Mouse (Mus musculus) lung, adult 2 months (tissue): ENCODE measurements around the gene Ppm1n. TPM values are rescaled to one million over a fixed set of nuclear protein-coding genes. Genes with fewer than 3 reads are reported as not detected.
"Not testable (repeated sequence)": the region's sequence is repeated elsewhere in the genome, so short reads cannot be mapped to it uniquely, and the experiment has no call there.

Experiments used
- DNase-seq: peaks from one replicate; pipeline ENCODE4 v3.0.0; 2022
- H3K4me1 ChIP-seq: fragments of 200-500 bp; 2 replicates; pipeline ENCODE4 v1.6.1; 2011; ENCODE audit warnings: low read length; ENCODE audit not compliant: control insufficient read depth, insufficient read depth
- H3K4me3 ChIP-seq: fragments of 200-500 bp; replicated peaks from 2 replicates; pipeline ENCODE3; 2011; ENCODE audit warnings: low read depth, mild to moderate bottlenecking, control low read depth, low read length; ENCODE audit errors: extremely low read depth
- CTCF ChIP-seq: fragments of 200-500 bp; IDR thresholded peaks from 2 replicates; pipeline ENCODE4 v1.5.1; 2011; ENCODE audit warnings: mild to moderate bottlenecking, low read length, control low read depth; ENCODE audit not compliant: insufficient read depth
- POLR2A ChIP-seq: fragments of 200-500 bp; IDR thresholded peaks from 2 replicates; pipeline ENCODE4 v1.6.1; 2011; ENCODE audit warnings: low read depth, mild to moderate bottlenecking, control low read depth, low read length, borderline replicate concordance; ENCODE audit errors: extremely low read depth
- WGBS: fragments of 180-500 bp; shearing (Covaris S2); methylation state at CpG from one replicate; pipeline ENCODE4 v1.1.7; 2018; 5-methylcytosine and 5-hydroxymethylcytosine counted together
- polyA plus RNA-seq: library from polyadenylated mRNA; depleted of rRNA; stranded (reverse); fragments of >200 nt; gene quantifications from 2 replicates; pipeline ENCODE4 v1.2.3, GENCODE M21; 2012

Gene Ppm1n
- polyA plus RNA-seq, 1 experiment, result 0.36 TPM

DNA sequence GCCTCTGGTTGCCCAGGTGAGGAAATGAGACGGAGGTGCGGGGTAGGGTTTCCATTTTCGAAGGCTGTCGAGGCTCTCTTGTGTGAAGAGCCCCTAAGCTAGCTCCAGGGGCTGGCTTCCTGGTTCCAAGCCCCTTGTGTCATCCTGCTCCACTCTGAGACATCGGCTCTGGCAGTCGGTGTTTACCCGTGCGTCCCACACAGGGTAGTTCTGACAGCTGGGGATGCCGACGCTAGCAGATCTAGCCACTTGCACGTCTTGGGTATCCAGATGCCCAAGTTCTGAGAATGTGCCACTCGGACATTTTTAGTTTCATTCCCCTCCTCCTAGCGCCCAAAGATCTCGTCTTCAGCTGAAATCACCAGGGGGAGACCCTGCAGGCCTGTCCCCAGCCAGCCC lies 3.5 kb upstream of the Ppm1n start:
- Histone ChIP-seq H3K4me3 (no peak overlapping the region), H3K4me1 (no peaks in the 10 kb centered on the region)
- TF ChIP-seq CTCF (no peak), POLR2A (no peak)
- 36% methylated on average over 14 of the region's 14 CpGs for WGBS
- DNase-seq, result no peak

DNA sequence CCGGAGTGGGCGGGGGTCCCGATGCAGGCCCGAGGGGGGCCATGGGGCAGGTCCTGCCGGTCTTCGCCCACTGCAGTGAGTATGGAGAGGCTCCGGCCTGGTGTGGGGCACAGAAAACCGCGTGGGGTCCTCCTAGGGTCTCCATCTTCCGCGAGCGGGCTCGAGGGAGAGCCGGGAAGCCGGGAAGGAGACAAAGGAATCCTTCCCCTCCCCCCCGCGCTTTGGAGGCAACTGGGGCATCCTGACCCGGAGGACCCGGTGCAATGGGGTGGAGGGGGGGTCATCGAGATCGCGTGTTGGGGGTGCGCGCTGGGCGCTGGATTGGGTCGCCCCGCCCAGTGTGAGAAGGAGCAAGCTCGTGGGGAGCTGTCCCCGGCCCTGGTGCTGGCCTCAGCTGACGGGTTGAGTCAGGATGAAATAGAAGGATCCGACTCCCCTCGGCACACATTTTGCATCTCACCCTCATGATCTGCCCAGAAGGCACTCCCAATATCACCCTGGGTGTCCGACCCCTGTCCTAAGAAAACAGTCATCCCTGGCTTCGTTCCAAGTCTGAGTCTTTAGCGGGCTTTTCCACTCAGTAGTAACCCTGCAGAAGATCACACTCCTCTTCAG lies 3.0 kb upstream of the Ppm1n start:
- H3K4me3 ChIP-seq, result peak overlapping the region; percentile 36
- peak; percentile 57 for DNase-seq
- H3K4me1 ChIP-seq, result no peaks in the 10 kb centered on the region
- TF ChIP-seq POLR2A (no peak), CTCF (no peak)
- 1% methylated on average over 34 of the region's 35 CpGs for WGBS

DNA sequence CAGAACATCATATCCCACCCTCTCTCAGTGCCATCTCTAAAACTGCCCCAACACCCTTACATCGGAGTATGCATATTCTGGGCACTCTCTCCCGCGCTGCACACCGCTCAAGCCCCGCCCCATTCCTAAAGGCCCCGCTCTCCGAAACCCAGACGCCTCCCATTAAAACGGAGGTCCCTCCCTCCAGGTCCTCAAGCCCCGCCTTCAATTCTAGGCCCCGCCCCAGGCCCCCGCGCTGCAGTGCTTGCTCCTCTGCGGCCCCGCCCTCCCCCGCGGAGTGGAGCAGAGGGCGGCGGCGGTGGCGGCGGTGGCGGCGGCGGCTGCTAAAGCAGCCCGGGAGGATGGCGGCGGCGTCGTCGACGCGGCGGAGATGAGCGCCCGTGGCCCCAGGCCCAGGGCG lies 2.5 kb upstream of the Ppm1n start, which contains the start of gene Rtn2:
Gene Rtn2, plus strand, starts transcription at position 240 of the 400 bp plus-strand sequence.
- H3K4me1 ChIP-seq, result no peaks in the 10 kb centered on the region
- peak; percentile 73 for DNase-seq
- TF ChIP-seq POLR2A (no peak), CTCF (no peak)
- 2% methylated on average over 27 of the region's 37 CpGs for WGBS
- H3K4me3 ChIP-seq, result peak within 1 kb of the TSS; percentile 36

DNA sequence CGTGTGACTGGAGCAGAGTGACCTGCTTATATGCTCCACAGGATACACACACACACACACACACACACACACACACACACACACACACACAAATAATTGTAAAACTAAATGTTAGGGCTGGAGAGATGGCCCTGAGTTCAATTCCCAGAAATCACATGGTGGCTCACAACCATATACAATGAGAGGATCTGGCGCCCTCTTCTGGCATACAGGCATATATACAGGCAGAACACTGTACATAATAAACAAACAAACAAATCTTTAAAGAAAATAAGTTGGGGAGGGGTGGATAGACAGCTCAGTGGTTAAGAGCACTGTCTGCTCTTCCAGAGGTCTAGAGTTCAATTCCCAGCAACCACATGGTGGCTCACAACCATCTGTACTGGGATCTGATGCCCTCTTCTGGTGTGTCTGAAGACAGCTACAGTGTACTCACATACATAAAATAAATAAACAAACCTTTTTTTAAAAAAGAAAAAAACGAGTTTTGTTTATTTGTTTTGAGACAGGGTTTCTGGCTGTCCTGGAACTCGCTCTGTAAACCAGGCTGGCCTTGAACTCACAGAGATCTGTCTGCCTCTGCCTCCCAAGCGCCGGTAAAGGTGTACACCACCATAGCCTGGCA lies 1.9 kb upstream of the Ppm1n start:
- WGBS, result 30% methylated on average over 6 of the region's 6 CpGs
- H3K4me3 ChIP-seq, DNase-seq, H3K4me1 ChIP-seq: not testable (repeated sequence)

DNA sequence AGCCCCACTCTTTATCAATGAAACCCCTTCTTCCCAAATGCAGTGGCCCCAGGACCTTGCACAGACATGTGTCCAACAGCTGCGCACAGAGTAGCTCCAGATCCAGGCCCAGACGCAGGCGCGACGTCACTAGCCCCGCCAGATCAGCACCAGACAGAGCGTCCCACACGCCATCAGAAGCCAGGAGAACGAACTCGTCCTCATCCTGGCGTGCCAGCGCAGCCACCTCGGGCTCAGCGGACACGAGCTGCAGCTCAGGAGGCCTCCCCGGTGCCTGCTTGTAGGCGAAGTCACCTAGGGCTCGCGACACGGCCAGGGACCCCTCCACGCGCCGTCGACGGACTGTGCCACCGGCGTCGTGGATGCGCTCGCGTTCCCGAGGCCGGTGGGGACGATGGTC lies 812 bp downstream of the Ppm1n start:
- WGBS, result 2% methylated on average over 34 of the region's 34 CpGs
- Histone ChIP-seq H3K4me3 (no peak overlapping the region), H3K4me1 (no peaks in the 10 kb centered on the region)
- TF ChIP-seq CTCF (no peak), POLR2A (no peak)
- no peak for DNase-seq

DNA sequence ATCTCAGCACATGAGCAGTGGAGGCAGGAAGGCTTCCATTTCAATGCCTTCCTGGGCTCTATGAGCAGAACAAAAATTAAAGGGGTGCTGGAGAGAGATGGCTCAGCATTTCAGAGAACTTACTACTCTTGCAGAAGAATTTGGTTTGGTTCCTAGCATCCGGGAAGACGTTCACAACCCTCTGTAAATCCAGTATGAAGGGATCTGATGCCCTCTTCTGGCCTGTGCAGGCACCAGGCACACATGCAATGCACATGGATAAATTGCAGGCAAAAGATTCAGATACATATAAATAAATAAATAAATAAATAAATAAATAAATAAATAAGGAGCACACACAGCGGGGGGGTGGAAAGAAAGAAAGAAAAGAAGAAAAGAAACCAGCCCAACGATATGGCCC lies 3.6 kb downstream of the Ppm1n start:
- DNase-seq, result no peak
- H3K4me1 ChIP-seq, result no peaks in the 10 kb centered on the region
- TF ChIP-seq CTCF (peak; percentile 59), POLR2A (no peak)
- 58% methylated on average over 4 of the region's 4 CpGs for WGBS
- no peak overlapping the region for H3K4me3 ChIP-seq

DNA sequence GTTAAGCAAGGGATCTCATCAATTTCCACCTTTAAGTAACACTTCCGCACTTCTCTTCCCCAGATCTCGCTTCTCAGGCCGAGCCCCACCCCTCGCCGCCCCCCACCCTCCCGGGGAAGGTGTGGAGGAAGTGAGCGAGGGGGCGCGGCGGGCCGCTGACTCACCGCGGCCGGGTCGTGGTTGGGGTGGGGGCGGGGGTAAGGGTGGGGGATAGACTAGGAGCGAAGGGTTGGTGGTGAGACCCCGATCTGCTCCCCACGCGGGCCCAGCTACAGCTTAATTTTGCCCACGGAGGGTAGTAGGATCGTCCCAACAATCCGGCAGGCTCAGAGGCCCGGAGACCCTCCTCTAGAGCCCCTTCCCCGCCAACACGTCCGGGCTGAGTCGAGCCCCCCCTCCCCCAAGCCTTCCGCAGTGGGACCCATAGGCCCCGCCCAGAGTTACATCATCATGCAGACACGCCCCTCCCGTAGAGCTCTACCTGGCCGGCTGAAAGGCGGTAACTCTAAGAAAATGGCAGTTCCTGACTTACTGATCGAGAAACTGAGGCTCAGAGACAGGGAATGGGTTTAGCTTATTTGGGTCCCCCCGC lies 7.6 kb downstream of the Ppm1n start:
- DNase-seq, result peak; percentile 84
- WGBS, result 1% methylated on average over 36 of the region's 36 CpGs
- peak overlapping the region; percentile 90 for H3K4me3 ChIP-seq
- peaks cover 15% of the 10 kb centered on the region for H3K4me1 ChIP-seq
- TF ChIP-seq POLR2A, result peak; percentile 35; the same call in 1 of the 2 replicates
- no peak for TF ChIP-seq CTCF

DNA sequence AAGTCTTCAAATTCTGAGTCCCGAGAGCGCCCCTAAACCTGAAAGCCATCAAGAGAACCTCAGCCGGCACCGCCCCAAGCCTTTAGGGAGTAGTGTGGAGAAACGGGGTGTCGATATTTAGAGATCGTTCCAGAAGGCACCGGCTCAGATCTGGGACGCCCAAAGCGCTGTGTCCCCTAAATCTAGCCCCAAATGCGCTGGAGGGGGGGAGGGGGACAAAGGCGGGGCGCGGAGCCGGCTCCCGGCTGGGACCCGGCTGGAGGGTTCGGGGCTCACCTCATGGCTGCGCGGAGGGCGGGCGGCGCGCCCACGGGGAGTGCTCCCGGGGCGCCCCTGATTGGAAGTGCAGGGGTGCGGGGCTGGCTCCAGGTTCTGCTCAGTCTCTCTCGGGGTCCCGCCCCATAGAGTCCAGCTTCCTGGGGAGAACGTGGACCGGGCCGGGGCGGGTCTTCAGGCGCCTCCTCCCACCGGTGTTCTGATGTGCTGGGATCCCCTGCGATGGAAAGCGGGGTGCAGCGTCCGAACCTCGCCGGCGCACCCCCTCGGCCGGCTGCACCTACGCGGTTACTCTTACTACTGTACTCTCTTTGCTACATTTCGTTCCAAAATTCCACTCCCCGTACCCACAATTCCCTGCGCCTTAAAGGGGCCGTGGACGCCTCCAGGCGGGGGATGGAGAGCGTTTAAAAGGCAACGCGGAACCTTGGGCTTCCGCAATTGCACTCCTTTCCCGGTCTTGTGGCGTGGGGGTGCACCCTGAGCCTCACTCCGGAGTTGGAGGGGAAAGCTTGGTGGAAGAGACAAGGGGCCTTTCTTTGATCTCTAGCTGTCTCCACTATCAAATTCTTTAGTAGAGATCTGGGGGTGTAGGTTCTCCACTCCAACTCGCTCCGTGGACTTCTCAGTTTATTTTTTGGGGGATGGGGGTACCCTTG lies 8.4 kb downstream of the Ppm1n start, which contains the start of gene Vasp:
Gene Vasp, minus strand, starts transcription at position 580 of the 935 bp plus-strand sequence.
- Histone ChIP-seq H3K4me1 (peaks cover 19% of the 10 kb centered on the region), H3K4me3 (peak within 1 kb of the TSS; percentile 90)
- peak; percentile 87 for DNase-seq
- WGBS, result under 1% methylated on average over 59 of the region's 62 CpGs
- TF ChIP-seq POLR2A, result peak; percentile 75
- TF ChIP-seq CTCF, result no peak
